Mouse (Mus musculus): Measurements from ENCODE around the gene St8sia2. TPM values are rescaled to one million over a fixed set of nuclear protein-coding genes. Genes with fewer than 3 reads are reported as not detected.

Gene St8sia2
- polyA plus RNA-seq, 1 experiment from 2014 or later: 0.07 TPM

- no peak for ATAC-seq (ENCODE audit: low read depth)
- WGBS (ENCODE audit: insufficient replicate concordance): 41% methylated on average over 3 of the region's 3 CpGs
- no peak overlapping the region for H3K9ac ChIP-seq (ENCODE audit: low read depth, low read length)
- no peaks in the 10 kb centered on the region for H3K27me3 ChIP-seq (ENCODE audit: control insufficient read depth, insufficient read depth, low read depth, low read length)
- H3K4me1 ChIP-seq (ENCODE audit: control insufficient read depth, low read depth, low read length): no peaks in the 10 kb centered on the region
- H3K36me3 ChIP-seq (ENCODE audit: control insufficient read depth, insufficient read depth): no peaks in the 10 kb centered on the region
- no peak overlapping the region for H3K4me3 ChIP-seq (ENCODE audit: low read depth, low read length)
- H3K27ac ChIP-seq (ENCODE audit: low read length): no peak overlapping the region
- H3K4me2 ChIP-seq (ENCODE audit: low read depth, low read length): no peak overlapping the region
- no peaks in the 10 kb centered on the region for H3K9me3 ChIP-seq (replicated peaks; ENCODE audit: control insufficient read depth, low read length)
Observed at GRCm38 (mm10) chr7:74024171-74024570, 10.7 kb upstream of the St8sia2 start.

- Histone ChIP-seq H3K36me3 (ENCODE audit: control insufficient read depth, insufficient read depth) (no peaks in the 10 kb centered on the region), H3K4me3 (ENCODE audit: low read depth, low read length) (no peak overlapping the region), H3K9me3 (replicated peaks; ENCODE audit: control insufficient read depth, low read length) (no peaks in the 10 kb centered on the region), H3K4me1 (ENCODE audit: control insufficient read depth, low read depth, low read length) (no peaks in the 10 kb centered on the region), H3K9ac (ENCODE audit: low read depth, low read length) (no peak overlapping the region), H3K27me3 (ENCODE audit: control insufficient read depth, insufficient read depth, low read depth, low read length) (no peaks in the 10 kb centered on the region), H3K27ac (ENCODE audit: low read length) (no peak overlapping the region), H3K4me2 (ENCODE audit: low read depth, low read length) (no peak overlapping the region)
- no peak for ATAC-seq (ENCODE audit: low read depth)
- WGBS (ENCODE audit: insufficient replicate concordance): 31% methylated on average over 2 of the region's 2 CpGs
Observed at GRCm38 (mm10) chr7:74022571-74022970, 9.1 kb upstream of the St8sia2 start.

- H3K27me3 ChIP-seq (ENCODE audit: control insufficient read depth, insufficient read depth, low read depth, low read length): no peaks in the 10 kb centered on the region
- H3K9me3 ChIP-seq (replicated peaks; ENCODE audit: control insufficient read depth, low read length): no peaks in the 10 kb centered on the region
- no peak overlapping the region for H3K4me2 ChIP-seq (ENCODE audit: low read depth, low read length)
- H3K36me3 ChIP-seq (ENCODE audit: control insufficient read depth, insufficient read depth): no peaks in the 10 kb centered on the region
- H3K27ac ChIP-seq (ENCODE audit: low read length): no peak overlapping the region
- H3K4me3 ChIP-seq (ENCODE audit: low read depth, low read length): no peak overlapping the region
- H3K9ac ChIP-seq (ENCODE audit: low read depth, low read length): no peak overlapping the region
- 69% methylated on average over 6 of the region's 6 CpGs for WGBS (ENCODE audit: insufficient replicate concordance)
- ATAC-seq (ENCODE audit: low read depth): no peak
- H3K4me1 ChIP-seq (ENCODE audit: control insufficient read depth, low read depth, low read length): no peaks in the 10 kb centered on the region
Observed at GRCm38 (mm10) chr7:74021771-74022170, 8.3 kb upstream of the St8sia2 start.

DNA sequence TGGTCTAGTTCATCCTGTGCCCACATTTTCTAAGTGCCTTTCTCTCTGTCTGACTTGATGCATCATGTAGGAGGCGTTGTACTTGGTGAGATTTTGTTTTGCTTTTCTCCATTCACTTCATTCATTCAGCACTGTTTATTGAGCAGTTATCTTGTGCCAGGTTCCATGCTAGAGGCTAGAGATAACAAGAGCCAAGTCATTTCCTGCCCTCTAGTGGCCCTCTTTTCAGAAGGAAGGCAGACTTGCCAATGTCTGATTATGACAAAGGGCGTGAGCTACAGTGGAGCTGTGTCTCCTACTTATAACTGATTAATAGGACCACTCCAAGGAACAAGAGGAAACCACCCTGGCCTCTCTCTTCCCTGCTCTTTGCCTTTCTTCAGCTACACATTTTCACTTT lies 3.1 kb upstream of the St8sia2 start:
- Histone ChIP-seq H3K4me1 (ENCODE audit: control insufficient read depth, low read depth, low read length) (no peaks in the 10 kb centered on the region), H3K4me2 (ENCODE audit: low read depth, low read length) (no peak overlapping the region), H3K27me3 (ENCODE audit: control insufficient read depth, insufficient read depth, low read depth, low read length) (peaks cover 33% of the 10 kb centered on the region), H3K27ac (ENCODE audit: low read length) (no peak overlapping the region), H3K36me3 (ENCODE audit: control insufficient read depth, insufficient read depth) (no peaks in the 10 kb centered on the region), H3K4me3 (ENCODE audit: low read depth, low read length) (no peak overlapping the region), H3K9me3 (replicated peaks; ENCODE audit: control insufficient read depth, low read length) (no peaks in the 10 kb centered on the region), H3K9ac (ENCODE audit: low read depth, low read length) (no peak overlapping the region)
- ATAC-seq (ENCODE audit: low read depth): no peak
- WGBS (ENCODE audit: insufficient replicate concordance): 24% methylated on average over 2 of the region's 2 CpGs

DNA sequence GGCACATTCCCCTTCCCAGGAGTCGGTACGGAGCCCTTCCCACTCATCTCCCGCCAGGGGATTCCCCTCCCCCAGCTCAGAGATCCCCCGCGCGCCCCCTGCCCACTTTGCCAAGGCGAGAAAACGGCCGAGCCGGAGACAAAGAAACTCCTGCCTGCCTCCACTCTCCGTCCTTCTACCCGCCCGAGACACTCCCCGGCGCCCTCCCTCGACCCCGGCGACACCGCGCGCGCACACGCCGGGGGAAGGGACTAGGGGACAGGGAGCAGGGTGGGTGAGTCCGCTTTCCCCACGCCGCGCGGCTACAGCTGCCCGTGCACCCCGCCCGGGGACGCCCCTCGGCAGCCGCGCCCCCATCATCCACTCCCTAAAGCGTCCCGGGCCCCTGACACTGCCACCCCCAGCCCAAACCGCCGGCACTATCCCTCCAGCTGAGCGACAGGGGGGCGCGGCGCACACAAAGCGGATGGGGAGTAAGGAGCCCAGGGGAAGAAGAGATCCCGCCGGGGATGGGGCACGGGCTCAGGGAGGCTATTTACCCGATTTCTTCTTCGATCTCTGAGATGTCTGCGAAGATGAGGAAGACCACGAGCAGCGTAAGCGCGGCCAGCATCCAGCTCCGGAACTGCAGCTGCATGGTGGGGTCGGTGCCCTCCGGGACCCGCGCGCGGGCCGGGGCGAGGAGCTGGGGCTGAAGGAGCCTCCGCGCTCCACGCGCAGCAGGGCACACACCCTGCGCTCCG lies 461 bp downstream of the St8sia2 start:
- H3K27ac ChIP-seq (ENCODE audit: low read length): no peak overlapping the region
- H3K4me2 ChIP-seq (ENCODE audit: low read depth, low read length): peak overlapping the region; percentile 54
- H3K27me3 ChIP-seq (ENCODE audit: control insufficient read depth, insufficient read depth, low read depth, low read length): peaks cover 43% of the 10 kb centered on the region
- peak overlapping the region; percentile 35 for H3K4me3 ChIP-seq (ENCODE audit: low read depth, low read length)
- H3K9me3 ChIP-seq (replicated peaks; ENCODE audit: control insufficient read depth, low read length): no peaks in the 10 kb centered on the region
- WGBS (ENCODE audit: insufficient replicate concordance): 1% methylated on average over 68 of the region's 70 CpGs
- no peaks in the 10 kb centered on the region for H3K4me1 ChIP-seq (ENCODE audit: control insufficient read depth, low read depth, low read length)
- H3K36me3 ChIP-seq (ENCODE audit: control insufficient read depth, insufficient read depth): no peaks in the 10 kb centered on the region
- H3K9ac ChIP-seq (ENCODE audit: low read depth, low read length): no peak overlapping the region
- ATAC-seq (ENCODE audit: low read depth): no peak

- Histone ChIP-seq H3K36me3 (ENCODE audit: control insufficient read depth, insufficient read depth) (no peaks in the 10 kb centered on the region), H3K9ac (ENCODE audit: low read depth, low read length) (no peak overlapping the region), H3K27me3 (ENCODE audit: control insufficient read depth, insufficient read depth, low read depth, low read length) (peaks cover 43% of the 10 kb centered on the region), H3K27ac (ENCODE audit: low read length) (no peak overlapping the region), H3K4me2 (ENCODE audit: low read depth, low read length) (peak overlapping the region; percentile 54; the same call in 1 of the 2 replicates), H3K9me3 (replicated peaks; ENCODE audit: control insufficient read depth, low read length) (no peaks in the 10 kb centered on the region), H3K4me1 (ENCODE audit: control insufficient read depth, low read depth, low read length) (no peaks in the 10 kb centered on the region), H3K4me3 (ENCODE audit: low read depth, low read length) (no peak overlapping the region; the same call in 1 of the 2 replicates)
- WGBS (ENCODE audit: insufficient replicate concordance): 4% methylated on average over 40 of the region's 43 CpGs
- ATAC-seq (ENCODE audit: low read depth): no peak
Observed at GRCm38 (mm10) chr7:74011976-74012857, 1.3 kb downstream of the St8sia2 start.

DNA sequence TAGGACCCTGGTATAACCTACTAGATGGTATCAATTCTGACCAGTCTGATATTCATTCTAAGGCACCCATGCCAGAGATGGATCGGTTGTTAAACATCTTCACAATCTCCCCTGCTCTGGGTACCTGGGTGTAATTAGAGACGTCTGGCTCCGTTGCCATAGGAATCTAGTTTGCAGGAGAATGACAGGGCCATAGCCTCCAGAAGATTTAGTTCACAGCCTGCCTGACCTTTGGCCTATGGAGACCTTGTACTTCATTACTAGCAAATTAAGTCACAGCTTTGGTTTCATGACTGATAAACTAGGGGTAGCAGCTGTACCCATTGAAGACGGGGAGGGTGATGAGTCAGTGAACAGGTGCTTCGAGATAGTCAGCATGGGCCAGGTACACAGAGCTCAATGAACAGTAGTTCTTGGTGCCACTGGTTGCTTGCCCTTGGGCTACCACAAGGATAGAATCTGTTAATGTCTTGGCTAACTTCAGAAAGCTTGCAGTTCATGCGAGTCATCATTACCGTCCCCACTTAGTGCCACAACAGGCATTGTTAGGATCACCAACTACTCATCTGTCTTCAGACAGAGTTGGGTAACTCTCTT lies 4.4 kb downstream of the St8sia2 start:
- ATAC-seq (ENCODE audit: low read depth): no peak
- Histone ChIP-seq H3K36me3 (ENCODE audit: control insufficient read depth, insufficient read depth) (no peaks in the 10 kb centered on the region), H3K27ac (ENCODE audit: low read length) (no peak overlapping the region), H3K4me2 (ENCODE audit: low read depth, low read length) (no peak overlapping the region), H3K9ac (ENCODE audit: low read depth, low read length) (no peak overlapping the region), H3K4me3 (ENCODE audit: low read depth, low read length) (no peak overlapping the region), H3K4me1 (ENCODE audit: control insufficient read depth, low read depth, low read length) (no peaks in the 10 kb centered on the region), H3K27me3 (ENCODE audit: control insufficient read depth, insufficient read depth, low read depth, low read length) (peaks cover 33% of the 10 kb centered on the region), H3K9me3 (replicated peaks; ENCODE audit: control insufficient read depth, low read length) (no peaks in the 10 kb centered on the region)
- WGBS (ENCODE audit: insufficient replicate concordance): 62% methylated on average over 7 of the region's 7 CpGs

DNA sequence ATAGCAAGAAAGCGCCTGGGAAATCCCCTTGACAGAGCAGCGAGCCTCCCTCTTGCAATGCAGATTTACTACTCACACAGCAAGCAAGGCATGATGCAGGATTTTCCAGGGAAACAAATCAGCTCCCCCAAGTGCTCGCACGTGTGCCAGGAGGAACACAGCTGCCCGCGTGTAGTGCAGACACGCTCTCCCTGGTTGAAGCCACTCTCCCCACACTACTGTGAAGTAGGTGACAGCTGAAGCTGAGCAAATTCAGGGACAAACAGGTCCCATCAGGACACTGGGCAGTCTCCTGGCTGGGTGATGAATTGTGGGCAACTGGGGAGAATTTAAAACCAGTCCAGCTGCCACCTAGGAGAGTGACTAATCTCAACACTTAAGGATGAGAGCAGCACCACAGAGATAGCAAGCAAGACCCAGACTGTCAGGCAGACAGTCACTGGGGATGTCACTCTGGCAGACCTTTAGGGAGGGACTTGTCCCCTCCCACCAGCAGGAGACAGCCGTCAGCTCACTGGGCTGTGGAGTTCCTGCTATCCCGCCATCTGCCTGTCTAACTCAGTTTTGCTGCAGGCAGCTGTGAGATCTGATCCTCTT lies 6.6 kb downstream of the St8sia2 start:
- Histone ChIP-seq H3K4me1 (ENCODE audit: control insufficient read depth, low read depth, low read length) (no peaks in the 10 kb centered on the region), H3K36me3 (ENCODE audit: control insufficient read depth, insufficient read depth) (no peaks in the 10 kb centered on the region), H3K27ac (ENCODE audit: low read length) (no peak overlapping the region), H3K9ac (ENCODE audit: low read depth, low read length) (no peak overlapping the region), H3K9me3 (replicated peaks; ENCODE audit: control insufficient read depth, low read length) (no peaks in the 10 kb centered on the region), H3K4me2 (ENCODE audit: low read depth, low read length) (no peak overlapping the region), H3K27me3 (ENCODE audit: control insufficient read depth, insufficient read depth, low read depth, low read length) (peaks cover 12% of the 10 kb centered on the region), H3K4me3 (ENCODE audit: low read depth, low read length) (no peak overlapping the region)
- WGBS (ENCODE audit: insufficient replicate concordance): 18% methylated on average over 9 of the region's 9 CpGs
- ATAC-seq (ENCODE audit: low read depth): no peak
